Mouse (Mus musculus): ENCODE measurements around the gene Trib3.

DNA sequence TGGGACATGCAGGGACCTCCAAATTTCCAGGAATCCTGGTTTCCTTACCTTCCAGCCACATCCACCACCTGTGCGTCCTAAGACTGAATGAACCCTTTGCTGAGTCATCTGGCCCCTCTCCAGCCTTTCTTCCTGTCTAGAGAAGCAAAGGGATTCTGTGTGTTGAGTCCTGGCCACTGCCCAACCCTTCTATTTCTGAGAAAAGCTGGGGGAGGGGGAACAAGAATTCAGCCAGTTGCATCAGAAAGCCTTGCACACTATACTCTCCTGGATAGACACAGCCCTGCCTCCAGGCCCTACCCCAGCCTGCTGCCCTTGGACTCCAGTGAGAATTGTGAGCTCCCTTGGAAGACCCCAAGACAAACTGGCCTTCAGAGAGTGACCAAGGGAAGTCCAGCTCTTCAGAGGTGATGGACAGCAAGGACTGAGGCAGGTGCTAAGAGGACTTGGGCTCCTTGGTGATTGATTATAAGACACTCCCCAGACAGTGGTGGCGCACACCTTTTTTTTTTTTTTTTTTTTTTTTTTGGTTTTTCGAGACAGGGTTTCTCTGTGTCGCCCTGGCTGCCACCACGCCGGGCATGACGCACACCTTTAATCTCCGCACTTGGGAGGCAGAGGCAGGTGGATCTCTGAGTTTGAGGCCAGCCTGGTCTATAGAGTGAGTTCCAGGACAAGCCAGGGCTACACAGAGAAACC, 6.2 kb upstream of the Trib3 start:
- TF ChIP-seq CTCF (conservative IDR thresholded peaks at IDR 0.05; ENCODE audit: low read length) (no peak), POU5F1 (IDR thresholded peaks at IDR 0.05; ENCODE audit: borderline replicate concordance, low read length) (no peak), NANOG (IDR thresholded peaks at IDR 0.05; ENCODE audit: borderline replicate concordance, low read length) (no peak)
